Mouse (Mus musculus): ENCODE results near the gene Zfp933. TPM values are rescaled to one million over a fixed set of nuclear protein-coding genes. Genes with fewer than 3 reads are reported as not detected.
A peak's percentile ranks its signal among the peaks of the same experiment; 100 is the strongest.

Zfp933 gene
- 21.0 and 28.2 TPM in 2 replicates for total RNA-seq (2021)
- long read RNA-seq, experiment 1, full-length matches to known transcripts, result 1 of 1 reads
- long read RNA-seq, experiment 1, partial matches to known transcripts, result 0 of 1 reads
- long read RNA-seq, experiment 1, other reads (novel, unspliced or antisense), result 0 of 1 reads
- long read RNA-seq, experiment 2, partial matches to known transcripts, result 0 of 3 reads
- long read RNA-seq, experiment 2, other reads (novel, unspliced or antisense), result 3 of 3 reads

- peak; percentile 77 for DNase-seq
Observed at GRCm38 (mm10) chr4:147847614-147848583, at the start of gene Zfp933. Gene Zfp933 (minus strand): TSS chr4:147848366.

GRCm38 (mm10) chr4:147897348-147897747, 49.2 kb upstream of the Zfp933 start:
- DNase-seq, result no peak

DNA sequence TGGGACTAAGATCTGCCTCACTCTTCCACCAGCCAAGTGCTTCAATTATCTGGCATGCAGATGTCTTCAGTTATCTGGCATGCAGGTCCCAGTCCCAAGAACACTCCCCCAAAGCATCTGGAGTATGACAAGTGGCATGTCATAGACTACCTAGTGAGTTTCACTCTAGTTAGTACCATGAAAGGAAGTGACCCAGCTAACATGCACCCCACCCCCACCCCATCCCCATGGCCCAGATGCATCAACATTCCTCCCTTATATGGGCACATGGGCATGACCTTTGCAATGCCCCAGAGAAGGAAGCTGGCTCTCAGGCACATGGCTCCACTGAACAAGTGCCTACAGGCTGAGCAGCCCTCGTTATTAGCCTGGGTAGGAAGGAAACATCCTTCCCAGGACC, 48.2 kb upstream of the Zfp933 start:
- no peak for DNase-seq

- no peak for DNase-seq
Observed at GRCm38 (mm10) chr4:147895815-147896330, 47.7 kb upstream of the Zfp933 start.

- DNase-seq, result peak; percentile 26
Observed at GRCm38 (mm10) chr4:147890341-147890740, 42.2 kb upstream of the Zfp933 start.

DNA sequence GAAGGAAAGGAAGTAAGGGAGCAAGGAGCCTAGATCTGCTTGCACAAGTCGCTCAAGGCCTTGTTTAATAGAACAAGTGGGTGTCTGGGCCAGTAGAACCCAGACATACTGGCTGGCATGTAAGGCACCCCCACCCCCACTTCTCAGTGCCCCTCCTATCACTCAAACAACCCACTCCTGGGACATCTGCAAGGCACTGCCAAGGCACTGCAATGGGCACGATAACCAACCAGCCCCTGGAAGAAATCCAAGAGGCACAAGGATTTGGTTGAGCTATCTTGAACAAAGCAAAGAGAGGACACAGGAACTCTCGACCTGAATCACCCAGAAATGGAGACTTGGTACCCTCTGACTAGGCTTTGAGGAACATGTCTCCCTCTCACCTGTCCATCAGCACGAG, 40.1 kb upstream of the Zfp933 start:
- DNase-seq, result no peak

GRCm38 (mm10) chr4:147887277-147887676, 39.1 kb upstream of the Zfp933 start:
- DNase-seq, result no peak

- DNase-seq, result no peak
Observed at GRCm38 (mm10) chr4:147886158-147886557, 38.0 kb upstream of the Zfp933 start.

DNA sequence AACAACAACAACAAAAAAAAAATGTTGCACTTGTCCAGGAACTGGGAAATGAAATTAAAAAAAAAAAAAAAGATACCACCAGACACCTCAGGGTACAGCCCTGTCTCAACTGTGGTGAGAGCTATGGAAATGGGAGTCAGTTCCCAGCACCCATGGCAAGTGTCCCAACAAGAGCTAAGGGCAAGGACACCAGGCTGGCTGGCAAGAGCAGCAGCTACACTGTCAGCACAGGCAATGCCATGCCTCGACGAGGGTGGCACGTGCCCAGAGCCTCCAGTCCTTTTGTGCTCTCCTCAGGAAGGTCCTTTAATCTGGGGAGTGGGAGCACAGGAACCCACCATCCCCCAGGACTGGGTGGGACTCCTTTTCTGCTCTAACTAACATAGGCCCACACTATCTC, 36.0 kb upstream of the Zfp933 start:
- DNase-seq, result peak; percentile 47

DNA sequence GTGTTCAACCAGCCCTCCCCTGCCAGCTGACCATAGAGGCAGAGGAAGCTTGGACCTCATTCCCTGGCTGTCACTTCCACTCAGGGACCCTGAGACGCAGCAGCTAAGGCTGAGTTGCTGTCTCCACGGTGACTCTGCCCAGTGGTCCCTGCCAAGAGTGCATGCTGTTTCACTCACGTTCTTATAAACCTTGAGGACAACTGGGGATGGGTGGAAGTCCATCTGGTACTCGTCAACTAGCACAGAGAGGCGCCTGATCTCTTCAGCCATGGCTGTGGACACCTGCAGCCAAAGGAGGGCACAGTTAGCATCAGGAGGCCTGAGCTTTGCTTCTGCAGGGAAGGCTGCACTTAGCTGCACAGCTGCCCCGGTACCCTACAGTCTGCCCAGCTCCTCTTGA, 34.9 kb upstream of the Zfp933 start:
- no peak for DNase-seq

- DNase-seq, result no peak
Observed at GRCm38 (mm10) chr4:147881792-147882191, 33.6 kb upstream of the Zfp933 start.

- no peak for DNase-seq
Observed at GRCm38 (mm10) chr4:147879865-147880264, 31.7 kb upstream of the Zfp933 start.

GRCm38 (mm10) chr4:147879456-147879855, 31.3 kb upstream of the Zfp933 start:
- no peak for DNase-seq

DNA sequence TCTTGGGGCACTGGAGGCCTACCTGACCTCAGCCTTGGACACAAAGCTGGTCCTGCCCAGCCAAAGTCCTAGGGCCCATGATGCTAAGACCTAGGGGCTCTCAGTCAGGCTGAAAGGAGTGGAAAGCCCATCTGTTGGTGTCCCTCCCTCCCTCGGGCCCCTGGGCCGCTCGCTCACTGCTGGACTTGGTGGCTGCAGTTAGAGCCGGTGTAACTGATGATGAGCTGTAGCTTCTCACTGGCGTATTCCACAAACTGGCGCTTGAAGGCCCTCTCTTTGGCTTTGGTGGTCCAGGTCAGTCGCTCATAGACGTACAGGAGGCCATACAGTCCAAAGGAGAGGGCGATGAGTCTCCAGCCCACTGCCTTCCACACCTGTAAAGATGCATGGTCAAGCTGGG, 30.4 kb upstream of the Zfp933 start:
- DNase-seq, result no peak

DNA sequence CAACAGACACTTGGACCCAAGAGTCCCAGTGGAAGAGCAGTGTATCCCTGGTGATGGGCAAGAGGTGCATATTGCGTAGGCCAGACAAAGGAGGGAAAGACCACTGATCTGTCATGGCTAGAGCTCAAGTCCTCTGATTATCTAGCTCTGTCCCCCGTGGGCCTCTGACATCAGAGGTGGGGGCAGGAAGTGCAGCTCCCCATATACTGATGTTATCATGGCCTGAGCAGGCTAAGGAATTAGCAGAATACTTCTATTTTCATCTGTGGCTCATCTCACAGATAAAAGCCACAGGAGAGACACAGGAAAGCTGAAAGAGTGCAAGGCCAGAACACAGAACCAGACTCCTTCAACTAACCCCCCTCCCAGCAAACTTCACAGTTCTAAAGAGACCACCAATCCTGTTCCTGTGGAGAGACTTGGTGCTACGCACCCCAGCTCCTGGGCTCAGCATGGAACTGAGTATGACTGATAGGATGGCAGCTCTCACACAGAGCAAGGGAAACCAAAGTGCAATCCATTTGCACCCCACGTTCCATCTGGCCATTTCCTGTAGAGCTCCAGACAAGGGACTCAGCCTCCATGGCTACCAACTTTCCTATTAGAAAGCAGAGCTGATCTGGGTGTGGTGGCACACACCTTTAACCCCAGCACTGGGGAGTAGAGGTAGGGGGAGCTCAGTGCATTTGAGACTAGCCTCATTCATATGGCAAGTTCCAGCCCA, 27.8 kb upstream of the Zfp933 start:
- peak; percentile 4 for DNase-seq

DNA sequence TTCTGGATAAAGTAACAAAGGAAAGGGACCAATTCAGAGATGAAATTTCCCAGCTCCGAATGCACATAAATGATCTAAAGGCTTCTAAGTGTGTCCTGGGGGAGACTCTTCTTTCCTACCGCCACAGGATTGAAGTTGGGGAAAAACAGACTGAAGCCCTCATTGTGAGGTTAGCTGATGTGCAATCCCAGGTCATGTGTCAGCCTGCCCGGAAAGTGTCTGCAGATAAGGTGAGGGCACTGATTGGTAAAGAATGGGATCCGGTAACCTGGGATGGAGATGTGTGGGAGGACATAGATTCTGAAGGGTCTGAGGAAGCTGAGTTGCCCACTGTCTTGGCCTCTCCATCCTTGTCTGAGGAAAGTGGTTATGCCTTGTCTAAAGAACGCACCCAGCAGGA, 21.1 kb upstream of the Zfp933 start:
- peak; percentile 23 for DNase-seq

DNA sequence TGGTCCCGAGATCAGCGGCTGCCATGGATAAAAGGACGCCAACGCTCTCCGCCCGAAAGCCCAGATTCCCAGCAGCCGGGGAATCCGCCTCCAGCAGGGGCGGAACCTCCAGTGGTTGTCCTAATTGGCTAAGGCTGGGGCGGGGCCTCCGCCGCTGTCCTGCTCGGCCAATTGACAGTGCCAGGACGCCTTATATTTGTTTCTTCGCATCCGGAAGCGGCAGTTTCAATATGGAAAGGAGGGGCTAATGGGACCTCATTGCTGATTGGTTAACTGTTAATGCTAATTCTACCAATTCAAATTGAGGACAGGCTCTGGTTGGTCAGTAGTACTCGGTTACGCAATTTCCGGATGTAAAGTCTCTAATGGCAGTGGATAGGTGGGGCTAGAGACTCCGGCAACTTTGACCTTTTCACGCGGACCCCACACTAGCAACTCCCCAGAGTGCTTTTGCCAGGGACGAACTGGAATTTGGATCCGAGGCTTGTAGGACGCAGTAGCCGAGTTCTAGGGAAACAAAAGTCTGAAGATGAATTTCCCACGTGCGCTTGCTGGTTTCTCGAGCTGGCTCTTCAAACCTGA, 20.4 kb upstream of the Zfp933 start, which contains the start of the genes Miip and Fv1:
Gene Miip, minus strand, starts transcription at position 367 of the 582 bp plus-strand sequence.
Gene Fv1, plus strand, starts transcription at position 530 of the 582 bp plus-strand sequence.
- peak; percentile 97 for DNase-seq

GRCm38 (mm10) chr4:147867563-147868449, 19.6 kb upstream of the Zfp933 start:
- no peak for DNase-seq

GRCm38 (mm10) chr4:147866793-147867192, 18.6 kb upstream of the Zfp933 start:
- peak; percentile 30 for DNase-seq

DNA sequence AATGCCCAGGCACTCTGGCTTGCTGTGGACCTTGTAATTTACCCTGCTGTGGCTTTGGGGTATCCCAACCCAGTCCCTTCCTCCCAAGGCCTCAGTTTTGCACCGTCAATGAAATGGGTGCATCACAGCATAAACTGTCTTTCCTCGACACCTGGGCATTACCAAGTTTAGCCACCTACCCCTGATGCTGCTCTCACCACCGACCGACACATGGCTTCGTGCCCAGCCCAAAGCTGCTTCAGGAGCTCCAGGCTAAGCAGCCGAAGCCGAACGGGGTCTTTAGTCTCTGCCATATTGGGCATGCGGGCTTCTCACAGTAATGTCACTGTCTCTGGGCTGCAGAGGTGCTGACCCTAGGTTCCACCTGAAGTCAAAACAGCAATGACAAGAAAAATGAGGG, 17.9 kb upstream of the Zfp933 start:
- no peak for DNase-seq

DNA sequence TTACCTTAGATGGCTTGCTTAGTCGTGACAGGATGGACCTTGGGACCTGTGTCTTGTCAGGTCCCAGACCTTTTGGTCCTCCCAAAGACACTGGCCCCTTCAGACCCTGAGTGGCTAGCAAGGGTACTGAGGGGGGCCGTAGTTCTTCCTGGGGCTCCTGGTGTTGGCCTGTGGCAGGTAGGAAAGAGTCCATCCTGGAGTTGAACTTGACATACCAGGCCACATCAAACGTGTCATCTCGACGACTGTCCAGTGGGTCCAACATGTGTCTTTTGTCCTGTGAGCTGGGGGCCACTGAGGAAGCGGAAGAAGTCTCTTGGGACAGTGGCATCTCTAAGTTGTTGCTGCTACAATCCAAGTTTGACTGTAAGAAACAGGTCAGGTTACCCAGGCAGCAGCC, 17.5 kb upstream of the Zfp933 start:
- DNase-seq, result no peak
